Mouse (Mus musculus) lung, postnatal 25 days (tissue): Measurements from ENCODE around the gene Hhipl1.
A peak's percentile ranks its signal among the peaks of the same experiment; 100 is the strongest.

Experiments used
- DNase-seq: peaks from one replicate; pipeline ENCODE4 v3.0.0; 2022; ENCODE audit warnings: low spot score

Hhipl1 gene

DNA sequence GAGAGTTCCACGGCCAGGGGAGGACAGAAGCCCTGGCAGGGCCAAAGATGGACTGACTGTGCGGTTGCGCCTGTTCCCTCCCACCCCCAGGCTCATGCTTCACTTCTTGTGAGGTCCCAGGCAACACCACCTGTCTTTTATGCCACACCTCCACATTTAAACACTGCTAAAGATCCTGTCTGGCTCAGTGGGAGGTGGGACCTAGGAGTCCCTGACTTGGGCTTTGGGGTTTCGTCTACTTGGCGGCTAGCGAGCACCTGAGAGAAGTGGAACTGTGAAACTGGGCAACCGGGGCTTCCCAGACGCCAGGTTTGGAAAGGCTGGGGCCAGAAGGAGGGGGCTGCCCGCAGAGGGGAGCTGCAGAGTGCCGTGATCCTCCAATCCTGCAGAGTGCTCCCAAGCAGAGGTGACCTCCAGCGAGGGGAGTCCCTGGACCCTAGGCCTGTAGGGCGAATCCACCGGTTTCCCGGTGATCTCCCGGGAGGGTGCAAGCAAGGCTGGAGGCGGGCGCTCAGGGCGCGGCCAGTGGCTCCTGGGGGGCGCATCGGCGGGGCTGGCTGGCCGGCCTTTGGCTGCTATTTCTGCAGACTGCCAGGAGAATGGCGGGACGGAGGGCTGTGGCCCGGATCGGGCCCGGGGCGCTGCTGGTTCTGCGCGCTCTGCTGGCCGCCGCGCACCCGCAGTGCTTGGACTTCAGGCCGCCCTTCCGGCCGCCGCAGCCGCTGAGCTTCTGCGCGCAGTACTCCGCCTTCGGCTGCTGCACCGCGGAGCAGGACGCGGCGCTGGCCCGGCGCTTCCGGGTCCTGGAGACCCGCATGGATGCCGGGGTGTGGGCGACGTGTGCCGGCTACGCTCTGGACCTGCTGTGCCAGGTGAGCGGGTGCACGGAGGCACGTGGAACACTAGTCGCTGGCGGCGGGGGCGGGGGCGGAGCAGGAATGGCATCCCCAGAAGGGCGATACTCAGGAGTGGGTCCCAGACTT lies at the start of gene Hhipl1:
Gene Hhipl1 (plus strand): TSS at position 459 of the 983 bp plus-strand sequence.
- DNase-seq, result no peak

GRCm38 (mm10) chr12:108256734-108257133 lies 49.3 kb upstream of the Hhipl1 start:
- DNase-seq, result no peak

- no peak for DNase-seq
These were observed 46.6 kb upstream of the Hhipl1 start for GRCm38 (mm10) chr12:108259322-108260049.

GRCm38 (mm10) chr12:108260950-108261349 lies 45.1 kb upstream of the Hhipl1 start:
- DNase-seq, result no peak

DNA sequence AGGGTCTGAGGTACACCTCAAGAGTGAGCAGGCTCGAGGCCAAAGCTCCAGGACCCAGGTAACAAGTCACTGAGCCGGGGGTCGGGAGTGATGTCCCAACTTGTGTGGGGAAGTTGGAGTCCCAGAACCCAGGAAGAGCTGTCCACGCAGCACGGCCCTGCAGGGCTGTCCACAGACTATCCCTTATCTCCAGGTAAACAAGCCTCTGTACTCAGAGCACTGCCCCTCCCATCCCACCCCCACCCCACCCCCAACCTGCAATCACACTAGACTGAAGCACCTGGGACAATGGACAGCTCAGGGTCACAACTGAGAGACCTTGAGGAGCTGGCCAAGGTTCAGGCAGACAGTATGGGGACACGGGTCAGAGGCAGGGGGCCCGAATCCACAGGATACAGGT lies 41.2 kb upstream of the Hhipl1 start:
- no peak for DNase-seq

DNA sequence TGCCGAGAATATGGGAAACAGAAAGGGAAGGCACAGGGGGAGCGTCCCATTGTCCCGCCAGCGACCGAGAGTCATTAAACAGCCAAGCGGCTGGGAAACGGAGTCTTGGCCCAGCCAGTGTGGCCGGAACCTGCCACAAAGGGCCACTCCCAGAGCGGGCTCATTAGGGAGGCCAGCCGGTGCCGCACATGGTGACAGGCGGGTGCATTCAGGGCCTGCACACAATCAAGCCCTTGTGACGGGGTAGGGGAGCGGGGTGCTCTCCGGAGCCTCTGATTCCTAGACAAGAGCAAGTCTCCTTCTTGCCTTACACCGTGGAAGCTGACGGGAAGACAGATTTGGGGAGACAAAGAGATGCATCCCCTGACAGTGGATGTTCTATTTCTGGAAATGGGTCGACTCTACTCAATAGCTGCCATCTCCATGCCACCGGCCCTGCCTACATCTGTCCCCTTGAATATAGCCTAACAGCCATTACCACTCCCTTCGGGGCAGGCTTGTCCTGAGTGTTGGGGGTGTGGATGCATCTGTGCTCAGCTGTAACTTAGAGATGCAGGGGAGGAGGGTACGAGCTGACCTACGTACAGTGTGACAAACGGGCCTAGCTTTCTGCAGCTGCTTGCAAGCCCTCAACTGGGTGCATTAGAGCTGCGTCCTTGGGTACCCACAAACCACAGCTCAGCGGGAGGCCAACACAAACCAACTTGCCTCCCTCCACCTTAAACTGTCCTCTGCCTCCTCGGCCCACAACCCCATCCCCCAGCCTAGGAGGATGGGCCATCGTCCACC lies 40.0 kb upstream of the Hhipl1 start:
- peak; percentile 45 for DNase-seq

DNA sequence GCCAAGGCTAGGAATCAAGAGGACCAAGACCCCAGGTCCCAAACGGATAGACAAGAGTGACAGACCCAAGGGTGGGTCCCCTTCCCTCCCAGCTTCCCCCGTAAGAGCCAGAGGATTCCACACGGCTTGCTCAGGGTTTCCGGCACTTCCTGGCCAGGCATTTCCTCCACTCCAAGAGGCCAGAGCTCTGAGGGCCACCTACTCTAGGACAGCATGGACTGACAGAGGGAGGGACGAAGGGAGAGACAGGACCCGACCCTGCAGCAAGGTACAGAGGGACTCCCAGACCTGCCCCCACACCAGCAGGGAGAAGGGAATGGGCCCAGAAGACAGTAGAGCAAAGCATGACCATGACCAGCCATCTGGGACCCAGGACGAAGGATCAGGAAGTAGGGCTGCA lies 38.4 kb upstream of the Hhipl1 start:
- peak; percentile 32 for DNase-seq

DNA sequence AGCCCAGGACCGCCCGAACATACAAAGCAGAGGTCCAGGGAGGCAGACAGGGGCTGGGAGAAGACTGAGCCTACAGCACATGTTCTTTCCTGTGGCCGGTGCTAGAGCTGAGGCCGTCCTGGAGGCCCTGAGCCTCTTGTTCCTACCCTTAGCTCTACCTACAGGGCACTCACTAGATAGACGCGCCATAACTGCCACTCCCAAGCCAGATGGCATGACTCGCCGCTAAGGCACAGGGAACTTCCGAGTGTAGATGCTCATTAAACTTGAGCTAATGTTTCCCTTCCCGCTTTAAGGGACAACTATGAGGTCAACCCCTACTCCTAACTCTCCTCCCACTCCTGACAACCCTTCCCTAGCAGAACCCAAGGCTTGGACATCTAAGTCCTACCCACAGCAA lies 37.1 kb upstream of the Hhipl1 start:
- DNase-seq, result no peak

DNA sequence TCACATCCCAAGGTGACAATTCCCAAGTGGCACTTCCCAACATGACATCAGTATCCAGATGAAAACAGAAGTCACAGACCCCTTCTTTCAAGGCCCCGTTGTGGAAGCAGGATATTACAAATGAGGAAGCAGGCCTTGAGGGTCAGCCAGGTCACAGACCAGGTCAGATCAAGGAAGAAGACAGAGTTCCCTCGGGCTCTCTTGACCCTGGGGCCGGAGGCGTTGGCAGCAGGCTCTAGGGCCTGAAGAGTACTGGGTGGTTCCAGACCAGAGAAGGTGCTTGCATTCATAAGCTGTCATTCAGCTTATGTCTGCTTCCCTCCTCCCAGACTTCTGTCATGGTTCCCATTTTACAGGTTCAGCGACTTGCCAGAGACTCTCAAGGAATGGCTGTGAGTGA lies 36.4 kb upstream of the Hhipl1 start:
- no peak for DNase-seq

- DNase-seq, result no peak
These were observed 35.7 kb upstream of the Hhipl1 start for GRCm38 (mm10) chr12:108270240-108270919.

GRCm38 (mm10) chr12:108271351-108272142 lies 34.5 kb upstream of the Hhipl1 start:
- DNase-seq, result no peak

DNA sequence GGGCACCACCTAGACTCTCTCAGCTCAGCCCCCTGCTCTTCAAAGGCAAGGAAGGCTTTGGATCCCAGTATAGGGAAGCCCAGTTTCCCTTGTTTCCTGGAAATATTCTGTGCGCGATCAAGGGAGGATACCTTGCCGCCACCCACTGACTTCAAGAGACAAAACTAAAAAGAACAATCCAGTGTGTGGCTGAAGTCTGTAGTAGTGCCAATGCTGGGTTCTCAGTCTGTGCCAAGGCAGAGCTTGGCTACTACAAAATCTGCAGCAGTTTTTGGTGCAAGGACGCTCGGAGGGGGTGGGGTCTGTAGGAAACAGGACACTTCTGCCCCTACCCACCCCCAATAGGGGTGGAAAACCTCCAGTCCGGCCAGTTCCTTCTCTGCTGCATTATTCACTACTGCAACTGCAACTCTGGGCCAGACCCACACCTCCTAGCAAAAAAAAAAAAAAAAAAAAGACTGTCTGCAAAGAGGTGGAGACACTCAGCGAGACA lies 33.9 kb upstream of the Hhipl1 start:
- no peak for DNase-seq

- no peak for DNase-seq
These were observed 32.4 kb upstream of the Hhipl1 start for GRCm38 (mm10) chr12:108273466-108274312.

GRCm38 (mm10) chr12:108274313-108274595 lies 31.8 kb upstream of the Hhipl1 start:
- DNase-seq, result no peak

GRCm38 (mm10) chr12:108274661-108275507 lies 31.2 kb upstream of the Hhipl1 start, which contains the start of gene Ccdc85c:
TSS of gene Ccdc85c (minus strand) at chr12:108275425.
- DNase-seq, result no peak

DNA sequence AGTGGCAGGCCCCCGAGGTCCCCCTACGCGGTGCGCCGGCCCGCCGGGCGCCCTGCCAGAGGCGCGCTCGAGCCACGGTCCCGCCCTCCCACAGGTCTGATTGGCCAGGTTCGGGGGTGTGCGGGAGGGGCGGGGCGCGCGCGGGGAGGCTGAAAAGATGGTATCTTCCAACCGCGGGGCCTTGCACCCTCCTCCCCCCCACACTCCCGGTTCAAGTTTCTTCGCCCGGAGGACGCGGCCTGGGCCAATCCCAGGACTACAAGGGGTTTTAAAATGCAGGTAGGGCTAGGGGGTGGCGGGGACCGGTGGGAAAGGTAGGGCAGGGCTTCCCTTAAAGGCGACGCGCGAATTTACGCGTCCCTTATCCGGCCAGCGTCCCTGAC lies 30.6 kb upstream of the Hhipl1 start:
- peak; percentile 95 for DNase-seq

- peak; percentile 72 for DNase-seq
These were observed 29.9 kb upstream of the Hhipl1 start for GRCm38 (mm10) chr12:108275920-108276822.

DNA sequence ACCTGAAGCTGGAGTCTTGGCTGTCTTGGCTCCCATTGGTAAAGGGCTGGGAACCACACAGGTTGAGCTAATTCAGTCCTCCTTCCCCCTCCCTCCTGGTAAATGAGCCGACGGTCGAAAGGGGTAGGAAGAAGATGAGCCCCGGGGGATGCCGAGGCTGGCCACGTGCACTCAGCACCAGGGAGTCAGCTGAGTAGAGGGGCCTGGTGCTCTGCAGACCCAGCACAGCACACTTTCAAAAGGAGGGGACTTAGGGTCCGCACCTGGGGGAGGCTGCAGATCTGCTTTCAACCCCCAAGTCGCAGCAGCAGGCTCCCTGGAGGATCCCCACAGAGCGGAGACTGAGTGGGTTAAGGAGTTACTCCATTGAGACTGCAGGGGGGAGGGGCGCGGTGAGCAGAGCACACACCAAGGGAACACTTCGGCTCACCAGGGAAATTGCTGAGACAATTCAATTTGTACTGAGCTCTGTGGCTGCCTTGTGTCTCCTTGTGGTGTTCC lies 28.7 kb upstream of the Hhipl1 start:
- DNase-seq, result no peak
